17 mouse cellular contexts compared by ENCODE assay signal in genomic region chr3:18438845-18439244, GRCm38 (mm10).
DNase-seq lines count a peak whose midpoint lies in the region.
"Had no signal": no experiment of that assay in that cellular context is flagged by ENCODE, and none has a peak within 500 bp of the region (broad histone marks: within the 10 kb centered on the region; RNA-seq: fewer than 3 reads in every experiment).

No protein-coding gene starts in this region.

- DNase-seq in cerebellum, postnatal 14 days, result peak; percentile 5 to 15
- no peak for DNase-seq in cerebellum, adult 11-12 months
- DNase-seq in frontal cortex, postnatal 36 days (ENCODE audit: low spot score in 2 of 2), result peak; percentile 3 to 16
- no peak for DNase-seq in frontal cortex, postnatal 14 days (ENCODE audit: low spot score in 2 of 2)
- peak; percentile 11 to 22 for DNase-seq in right cerebral cortex, adult 2 months (ENCODE audit: low spot score in 2 of 2)
- DNase-seq in right cerebral cortex, postnatal 10 days (ENCODE audit: low spot score in 2 of 2), result no peak
- DNase-seq in adipocyte (ENCODE audit: low spot score), result no peak
- DNase-seq in urinary bladder, postnatal 14 days (ENCODE audit: low spot score), result no peak
- DNase-seq: adrenal gland, postnatal 14 days; embryo, embryonic 11 days; heart, postnatal 36 days; kidney, adult 2 months; left cerebral cortex, postnatal 4 days; lung, postnatal 36 days; midbrain, embryonic 14.5 days; thymus, adult 2 months; thymus, postnatal 4 days had no signal

Comparison
In these comparisons a context has a peak if more than half of its experiments do, and no peak if none do; other contexts are left out.
1. DNase-seq: peak in cerebellum, postnatal 14 days (2 of 2), frontal cortex, postnatal 36 days (2 of 2) and right cerebral cortex, adult 2 months (2 of 2); none in cerebellum, adult 11-12 months (single experiment), frontal cortex, postnatal 14 days (0 of 2), right cerebral cortex, postnatal 10 days (0 of 2), adipocyte (single experiment) and urinary bladder, postnatal 14 days (single experiment).